Mouse (Mus musculus) megakaryocyte, embryonic 14.5 days (primary cell): ENCODE results near the gene Plagl1. TPM values are rescaled to one million over a fixed set of nuclear protein-coding genes. Genes with fewer than 3 reads are reported as not detected.

Experiments
- H3K27me3 ChIP-seq: replicated peaks from 2 replicates; pipeline ENCODE3; 2012; ENCODE audit warnings: inconsistent platforms
- H3K36me3 ChIP-seq: replicated peaks from 2 replicates; pipeline ENCODE3; 2012; ENCODE audit warnings: low read length, inconsistent platforms, mixed read lengths
- H3K4me1 ChIP-seq: 2 replicates; pipeline ENCODE4 v1.6.1; 2012; ENCODE audit warnings: inconsistent platforms
- H3K4me3 ChIP-seq: replicated peaks from 2 replicates; pipeline ENCODE3; 2012; ENCODE audit warnings: moderate library complexity, mild to moderate bottlenecking, inconsistent platforms
- H3K9me3 ChIP-seq: 2 replicates; pipeline ENCODE4 v1.6.1; 2012; ENCODE audit warnings: inconsistent platforms
- FLI1 ChIP-seq: IDR thresholded peaks from 2 replicates; pipeline ENCODE4 v1.6.1; 2012; ENCODE audit warnings: low read length, inconsistent platforms, mixed read lengths
- GATA1 ChIP-seq: IDR thresholded peaks from 3 replicates; pipeline ENCODE4 v1.6.1; 2012; ENCODE audit warnings: mixed read lengths, low read length, inconsistent platforms, borderline replicate concordance
- polyA plus RNA-seq: library from polyadenylated mRNA; stranded (reverse); fragments of >175 nt; gene quantifications from 2 replicates; pipeline ENCODE4 v1.2.3, GENCODE M21; 2012; ENCODE audit warnings: low replicate concordance; ENCODE audit not compliant: insufficient read depth

The Plagl1 gene
- polyA plus RNA-seq, 1 experiment, result 0.12 TPM

DNA sequence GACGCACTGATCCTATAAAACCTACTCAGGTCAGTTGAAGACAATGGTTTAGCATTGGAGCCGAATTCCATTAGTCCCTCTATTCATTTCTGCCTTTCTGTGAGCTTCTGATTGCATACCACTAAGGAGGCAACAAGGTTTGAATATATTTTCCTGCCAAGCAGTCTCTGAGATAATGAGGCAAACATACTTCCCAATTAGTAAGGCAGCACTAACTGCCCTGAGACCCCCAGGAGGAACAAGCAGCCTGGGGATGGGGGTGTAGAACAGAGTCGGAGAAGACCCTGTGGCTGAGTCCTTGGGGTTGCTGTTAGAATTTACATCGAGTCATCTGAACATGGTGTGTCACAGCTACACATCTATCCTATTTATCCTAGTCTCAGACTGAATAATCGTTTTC lies 95.1 kb downstream of the Plagl1 start:
- Histone ChIP-seq H3K27me3 (peaks cover 2% of the 10 kb centered on the region), H3K9me3 (peaks cover 3% of the 10 kb centered on the region; the same call in 1 of the 2 replicates), H3K4me1 (no peaks in the 10 kb centered on the region), H3K36me3 (no peaks in the 10 kb centered on the region), H3K4me3 (no peak overlapping the region)
- TF ChIP-seq GATA1, result no peak
- TF ChIP-seq FLI1, result no peak

DNA sequence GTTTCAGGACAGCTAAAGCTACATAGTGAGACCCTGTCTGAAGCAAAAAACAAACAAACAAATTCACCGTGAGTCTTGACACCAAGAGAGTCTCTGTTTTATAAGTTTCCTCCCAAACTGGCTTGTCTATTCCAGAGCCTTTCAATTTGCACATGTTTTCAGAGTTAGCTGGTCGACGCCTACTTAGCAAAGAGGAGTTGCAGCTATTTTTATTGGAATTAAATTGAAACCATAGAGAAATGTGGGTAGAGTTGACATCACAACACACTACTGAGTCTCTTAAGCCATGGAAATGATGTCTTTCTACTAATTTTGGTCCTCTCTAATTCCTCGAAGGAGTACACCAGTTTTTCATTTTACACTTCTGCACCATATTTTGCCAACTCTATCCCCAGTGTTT lies 100.6 kb downstream of the Plagl1 start:
- TF ChIP-seq GATA1 (no peak), FLI1 (no peak)
- H3K27me3 ChIP-seq, result no peaks in the 10 kb centered on the region
- H3K4me3 ChIP-seq, result no peak overlapping the region
- H3K36me3 ChIP-seq, result no peaks in the 10 kb centered on the region
- H3K9me3 ChIP-seq, result peaks cover 17% of the 10 kb centered on the region
- H3K4me1 ChIP-seq, result no peaks in the 10 kb centered on the region

DNA sequence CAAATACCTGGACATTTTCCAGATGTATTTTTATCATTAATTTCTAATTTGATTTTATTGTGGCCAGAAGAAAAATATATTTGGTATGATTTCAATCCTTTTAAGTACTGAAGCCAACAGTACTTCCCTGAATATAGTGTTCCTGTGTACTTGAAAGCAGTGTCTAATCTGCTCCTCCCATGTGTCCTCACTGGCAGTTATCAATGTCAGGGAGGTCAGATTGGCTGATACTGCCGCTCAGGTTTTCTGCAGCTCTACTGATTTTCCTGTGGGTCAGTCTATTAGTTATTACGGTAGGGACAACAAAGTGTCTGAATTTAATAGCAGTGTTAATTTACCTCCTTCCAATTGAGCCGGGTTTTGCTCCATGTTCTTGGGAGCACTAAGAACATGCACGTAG lies 101.7 kb downstream of the Plagl1 start:
- no peaks in the 10 kb centered on the region for H3K36me3 ChIP-seq
- TF ChIP-seq FLI1 (no peak), GATA1 (no peak)
- peaks cover 17% of the 10 kb centered on the region for H3K9me3 ChIP-seq
- no peak overlapping the region for H3K4me3 ChIP-seq
- no peaks in the 10 kb centered on the region for H3K27me3 ChIP-seq
- no peaks in the 10 kb centered on the region for H3K4me1 ChIP-seq

DNA sequence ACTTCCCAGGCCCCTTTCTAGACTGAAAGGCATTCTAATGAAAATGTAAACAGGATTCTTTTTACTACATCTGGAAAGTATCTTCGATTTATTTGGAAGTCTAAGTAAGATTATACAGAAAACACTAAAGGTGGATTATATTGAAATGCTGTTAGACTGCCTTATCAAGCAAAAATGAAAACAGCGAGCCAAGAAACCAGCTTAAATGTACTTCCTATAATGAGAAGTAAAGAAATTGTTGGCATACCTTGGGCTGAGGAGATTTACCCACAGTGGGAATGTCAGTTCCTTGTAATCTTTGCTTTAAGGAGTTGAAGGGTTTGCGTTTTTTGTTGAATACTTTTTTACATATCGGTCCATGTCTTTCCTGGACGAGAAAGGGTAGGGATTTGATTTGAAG lies 108.2 kb downstream of the Plagl1 start:
- Histone ChIP-seq H3K36me3 (no peaks in the 10 kb centered on the region), H3K4me3 (no peak overlapping the region), H3K27me3 (no peaks in the 10 kb centered on the region), H3K9me3 (peaks cover 13% of the 10 kb centered on the region), H3K4me1 (peaks cover 22% of the 10 kb centered on the region)
- TF ChIP-seq GATA1, result no peak
- no peak for TF ChIP-seq FLI1

GRCm38 (mm10) chr10:13170739-13171448 lies 110.6 kb downstream of the Plagl1 start:
- H3K27me3 ChIP-seq, result no peaks in the 10 kb centered on the region
- H3K9me3 ChIP-seq, result no peaks in the 10 kb centered on the region
- peaks cover 5% of the 10 kb centered on the region for H3K36me3 ChIP-seq
- peak overlapping the region; percentile 12 for H3K4me3 ChIP-seq
- peaks cover 22% of the 10 kb centered on the region for H3K4me1 ChIP-seq
- TF ChIP-seq GATA1 (no peak), FLI1 (no peak)

DNA sequence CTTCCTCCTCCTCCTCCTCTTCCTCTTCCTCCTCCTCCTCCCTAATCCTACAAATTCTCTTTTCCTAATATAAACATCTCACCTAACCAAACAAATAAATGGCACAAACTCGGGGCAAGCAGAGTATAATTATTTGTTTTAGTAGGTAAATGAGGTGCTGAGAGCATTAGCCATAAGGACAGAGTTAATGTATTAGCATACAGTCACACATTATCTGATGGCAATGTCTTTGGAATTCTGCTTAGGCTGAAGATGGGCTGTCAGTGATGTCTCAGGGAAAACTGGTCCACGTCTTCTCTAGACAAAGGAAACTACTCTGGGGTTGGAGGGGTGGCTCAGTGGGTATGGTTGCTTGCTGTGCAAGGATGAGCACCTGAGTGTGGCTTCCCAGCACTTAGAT lies 111.2 kb downstream of the Plagl1 start:
- peaks cover 22% of the 10 kb centered on the region for H3K4me1 ChIP-seq
- no peaks in the 10 kb centered on the region for H3K27me3 ChIP-seq
- no peaks in the 10 kb centered on the region for H3K9me3 ChIP-seq
- TF ChIP-seq FLI1, result no peak
- no peak for TF ChIP-seq GATA1
- peaks cover 11% of the 10 kb centered on the region for H3K36me3 ChIP-seq
- peak overlapping the region; percentile 12 for H3K4me3 ChIP-seq

DNA sequence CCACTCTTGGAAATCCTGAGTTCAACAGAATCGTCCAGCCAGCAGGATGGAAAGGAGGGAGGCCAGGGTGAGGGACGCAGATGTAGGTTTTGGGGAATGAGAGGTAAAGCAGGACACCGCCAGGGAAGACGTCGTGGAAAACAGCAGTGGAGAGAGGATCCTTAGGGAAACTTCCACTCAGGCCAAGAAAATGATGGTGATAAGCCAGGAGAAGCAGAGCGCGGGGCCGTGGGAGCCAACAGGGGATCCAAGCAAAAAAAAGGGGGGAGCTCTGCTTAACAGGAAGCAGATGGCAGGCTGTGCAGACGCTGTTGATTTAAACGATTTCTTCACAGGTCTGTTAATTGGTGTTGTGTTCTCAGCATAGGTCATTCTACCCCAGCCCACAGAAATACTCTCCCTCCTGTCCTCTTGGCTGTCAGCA lies 112.5 kb downstream of the Plagl1 start:
- H3K27me3 ChIP-seq, result no peaks in the 10 kb centered on the region
- peaks cover 24% of the 10 kb centered on the region for H3K36me3 ChIP-seq
- H3K4me1 ChIP-seq, result peaks cover 22% of the 10 kb centered on the region
- TF ChIP-seq GATA1 (no peak), FLI1 (no peak)
- no peak overlapping the region for H3K4me3 ChIP-seq
- H3K9me3 ChIP-seq, result no peaks in the 10 kb centered on the region

DNA sequence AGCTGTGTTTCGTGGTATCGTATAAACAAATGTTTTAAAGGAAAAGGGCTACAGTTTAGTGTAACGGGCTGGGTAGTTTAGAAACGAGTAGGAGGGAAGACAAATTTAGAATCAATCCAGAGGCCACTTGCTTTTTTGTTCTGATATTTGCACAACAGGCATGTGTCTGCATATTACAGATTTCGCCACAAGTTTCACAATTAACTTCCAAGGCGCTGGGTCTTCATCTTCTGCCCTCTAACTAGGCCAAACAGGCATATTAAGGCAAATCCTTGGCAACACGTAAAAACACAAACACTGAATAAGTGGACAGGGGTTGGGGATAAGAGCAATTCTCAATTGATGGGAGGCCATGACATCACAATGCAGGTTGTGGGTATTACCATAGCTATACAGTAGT lies 115.6 kb downstream of the Plagl1 start:
- H3K4me1 ChIP-seq, result peaks cover 13% of the 10 kb centered on the region
- no peaks in the 10 kb centered on the region for H3K9me3 ChIP-seq
- no peak for TF ChIP-seq FLI1
- TF ChIP-seq GATA1, result no peak
- H3K36me3 ChIP-seq, result peaks cover 55% of the 10 kb centered on the region
- no peak overlapping the region for H3K4me3 ChIP-seq
- no peaks in the 10 kb centered on the region for H3K27me3 ChIP-seq

GRCm38 (mm10) chr10:13177973-13178624 lies 117.8 kb downstream of the Plagl1 start, which contains the start of gene Zc2hc1b:
Gene Zc2hc1b, minus strand, starts transcription at chr10:13178023.
- Histone ChIP-seq H3K36me3 (peaks cover 77% of the 10 kb centered on the region), H3K4me1 (no peaks in the 10 kb centered on the region), H3K9me3 (no peaks in the 10 kb centered on the region), H3K4me3 (no peak within 1 kb of the TSS), H3K27me3 (no peaks in the 10 kb centered on the region)
- TF ChIP-seq GATA1 (no peak), FLI1 (no peak)

DNA sequence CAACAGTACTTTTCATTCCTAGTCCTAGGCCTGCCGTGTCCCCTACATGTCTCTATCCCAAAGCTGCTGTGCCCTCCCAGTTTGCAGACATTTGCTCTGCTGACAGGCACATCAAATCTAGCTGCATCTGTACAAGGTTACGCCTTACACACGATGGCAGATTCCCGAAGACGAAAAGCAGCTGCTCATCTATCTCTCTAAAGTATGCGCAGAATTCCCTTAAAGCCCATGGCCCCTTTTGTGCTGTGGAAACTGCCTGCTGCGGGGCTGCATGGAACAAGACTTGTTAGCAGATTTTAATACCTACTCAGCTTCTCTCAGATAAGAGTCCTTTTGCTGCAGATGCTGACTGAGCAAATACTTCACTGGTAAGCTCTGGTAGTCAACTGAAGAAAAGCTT lies 119.9 kb downstream of the Plagl1 start:
- Histone ChIP-seq H3K9me3 (no peaks in the 10 kb centered on the region), H3K4me1 (peaks cover 13% of the 10 kb centered on the region), H3K27me3 (no peaks in the 10 kb centered on the region), H3K36me3 (peaks cover 97% of the 10 kb centered on the region), H3K4me3 (no peak overlapping the region)
- TF ChIP-seq GATA1 (no peak), FLI1 (no peak)

Other genes starting within 250 kb of the Plagl1 start
- gene Utrn, start 191.1 kb upstream of the Plagl1 start, polyA plus RNA-seq, result 0.64 and 6.1 TPM in 2 replicates
- 35.2 and 81.5 TPM in 2 replicates for gene Stx11, start 96.2 kb upstream of the Plagl1 start, polyA plus RNA-seq
- gene Sf3b5, start 55.2 kb upstream of the Plagl1 start, polyA plus RNA-seq, result 87.2 and 216 TPM in 2 replicates
- not detected in 2 replicates for gene Zc2hc1b, start 117.5 kb downstream of the Plagl1 start, polyA plus RNA-seq
- gene Ltv1, start 132.7 kb downstream of the Plagl1 start, polyA plus RNA-seq, result 1.5 and 18.6 TPM in 2 replicates